Mouse (Mus musculus) cerebellum, postnatal 14 days (tissue): Measurements from ENCODE around the gene Luzp2.
A peak's percentile ranks its signal among the peaks of the same experiment; 100 is the strongest.

Experiments used
- DNase-seq, 2 experiments: peaks; one replicate each; pipeline ENCODE4 v3.0.0; 2021; ENCODE audit warnings: mixed read lengths in 2 of 2

The Luzp2 gene

DNA sequence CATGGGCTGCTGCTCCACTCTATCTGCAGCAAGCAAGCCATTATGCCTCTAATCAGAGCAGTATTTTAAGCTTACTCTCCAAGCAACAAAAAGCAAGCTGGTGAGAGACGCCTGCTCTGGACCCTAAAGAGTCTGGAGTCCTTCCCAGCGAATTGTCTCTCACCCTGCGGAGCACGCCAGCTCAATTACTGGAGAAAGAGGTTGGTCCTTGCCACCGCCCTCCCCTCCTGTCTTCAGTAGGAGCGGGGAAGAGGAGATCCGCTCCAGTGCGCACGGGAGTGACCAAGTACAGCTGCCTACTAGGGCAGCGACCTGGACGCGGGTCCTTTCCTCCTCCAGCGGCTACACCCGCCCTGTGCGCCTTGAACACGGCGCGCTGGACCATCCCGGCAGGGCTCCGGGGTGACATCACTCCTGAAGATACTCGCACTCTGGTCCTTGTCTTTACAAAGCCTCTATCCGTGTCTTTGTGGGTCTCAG, at the start of gene Luzp2:
TSS of gene Luzp2 (plus strand) at position 127 of the 480 bp plus-strand sequence.
- DNase-seq = peak; percentile 59

DNA sequence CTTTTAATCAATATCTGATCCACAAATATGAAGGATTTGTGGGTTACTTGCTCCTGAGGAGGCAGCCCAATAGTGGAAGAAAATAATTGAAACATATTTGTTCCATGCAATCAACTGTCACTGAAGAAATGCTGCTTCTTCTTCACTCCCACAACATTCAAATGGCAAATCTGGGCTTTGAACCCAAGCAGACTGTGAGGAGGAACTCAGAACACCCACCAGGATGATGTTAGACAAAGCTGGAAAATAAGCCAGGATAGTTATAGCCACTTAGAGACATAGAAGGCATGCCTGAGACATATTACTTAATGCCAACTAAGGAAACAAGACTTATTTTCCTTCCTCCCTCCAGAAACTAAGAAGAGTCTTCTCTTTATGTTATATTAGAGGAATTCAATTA, 47.8 kb upstream of the Luzp2 start:
- no peak for DNase-seq

DNA sequence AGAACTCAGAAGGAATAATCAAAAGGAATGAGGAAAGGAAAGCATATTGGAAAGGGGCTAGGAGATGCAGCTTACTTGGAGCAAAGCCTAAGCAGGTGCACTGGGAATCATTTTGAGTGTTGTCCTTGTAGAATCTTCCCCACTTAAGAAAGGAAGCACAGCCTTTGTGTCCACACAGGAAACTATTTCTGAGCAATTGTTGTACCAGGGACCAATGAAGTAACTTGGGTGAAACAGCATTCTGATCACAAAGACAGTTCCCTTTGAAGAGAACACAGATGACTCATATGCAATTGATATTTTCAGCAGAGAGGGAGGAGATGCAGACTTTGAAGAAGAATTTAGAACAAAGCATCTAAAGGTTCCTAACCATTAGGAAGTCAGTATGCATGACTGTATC, 16.7 kb upstream of the Luzp2 start:
- DNase-seq = no peak

DNA sequence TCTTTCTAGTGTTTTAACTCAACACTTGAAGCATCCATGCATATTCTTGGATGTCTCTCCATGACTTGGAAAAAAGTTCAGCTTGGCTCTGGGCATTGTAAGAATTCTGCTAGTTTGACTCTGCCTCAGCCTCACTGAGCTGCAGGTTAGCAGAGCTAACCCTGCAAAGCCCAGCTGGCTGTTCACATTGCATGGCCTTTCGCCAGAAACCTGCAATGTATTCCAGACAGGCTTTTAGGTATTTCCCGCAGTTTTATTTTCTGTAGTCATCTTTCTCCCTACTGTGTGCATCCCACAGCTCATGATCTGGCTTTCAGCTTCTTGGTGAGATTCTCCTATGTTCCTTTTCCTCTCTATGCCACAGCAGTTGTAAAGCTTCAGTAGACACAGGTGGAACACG, 6.5 kb upstream of the Luzp2 start:
- peak; percentile 30 to 41 for DNase-seq

DNA sequence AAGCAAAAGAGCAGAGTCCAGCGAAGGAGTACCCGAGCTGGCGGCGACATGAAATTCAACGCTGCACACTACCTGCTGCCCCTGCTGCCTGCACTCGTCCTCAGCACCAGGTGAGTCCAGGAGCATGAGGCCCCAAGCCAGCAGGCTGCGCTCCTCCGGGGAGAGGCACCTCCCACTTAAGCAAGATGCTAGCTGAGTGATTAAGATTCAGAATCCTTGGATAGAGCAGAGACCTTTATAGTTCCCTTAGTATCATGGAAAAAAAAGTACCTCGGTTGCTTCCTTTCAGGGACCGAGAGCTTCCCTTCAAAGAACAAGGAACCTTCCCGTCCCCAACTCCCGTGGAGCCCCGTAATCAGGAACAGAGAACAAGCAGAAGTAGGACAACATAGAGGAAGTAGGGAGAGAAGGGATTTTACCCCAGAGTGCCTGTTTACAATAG, 634 bp downstream of the Luzp2 start:
- DNase-seq = peak in 1 of 2 experiments; percentile 51

DNA sequence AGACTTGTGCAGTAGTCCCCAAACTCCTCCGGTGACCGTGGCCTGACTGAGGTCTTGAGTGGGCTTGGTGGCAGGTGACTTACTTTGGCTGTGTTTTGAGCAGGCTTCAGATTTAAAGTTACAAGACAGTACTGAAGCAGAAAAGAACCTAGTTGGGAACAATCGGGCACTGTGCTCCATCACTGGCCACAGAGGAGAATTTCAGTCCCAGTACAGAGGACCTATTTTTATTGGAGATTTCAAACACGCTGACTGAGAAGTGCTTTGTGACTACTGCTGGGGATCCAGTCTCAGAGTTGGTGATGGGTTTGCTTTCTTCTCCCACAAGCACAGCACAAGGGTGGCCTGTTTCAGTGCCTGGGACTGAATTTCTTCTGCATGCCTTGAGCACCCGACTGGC, 1.1 kb downstream of the Luzp2 start:
- DNase-seq = peak; percentile 11 to 27

DNA sequence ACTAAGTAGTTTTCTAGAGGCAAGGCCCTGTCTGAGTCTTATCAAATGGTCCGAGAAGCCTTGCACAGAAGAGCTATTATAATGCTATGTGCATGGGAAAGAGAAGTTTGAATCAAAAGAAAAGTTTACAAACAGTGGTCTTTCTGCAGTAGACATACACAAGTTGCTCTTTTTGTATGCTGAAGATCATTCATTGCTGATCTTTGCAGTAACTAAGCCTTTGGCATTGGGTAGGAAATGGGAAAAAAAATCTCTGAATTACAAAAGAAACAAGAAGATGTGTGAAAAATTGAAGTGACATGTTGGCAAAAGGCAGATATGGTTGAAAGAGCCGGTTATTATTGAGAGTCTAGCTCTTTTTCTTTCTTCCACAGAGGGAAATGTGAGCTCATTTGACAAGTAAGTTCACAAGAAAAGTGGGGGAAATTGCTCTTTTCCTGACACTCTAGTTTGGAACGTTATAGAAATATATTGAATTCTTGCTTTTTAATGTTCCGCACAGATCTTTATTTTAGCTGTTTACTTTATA, 7.6 kb downstream of the Luzp2 start:
- no peak for DNase-seq

DNA sequence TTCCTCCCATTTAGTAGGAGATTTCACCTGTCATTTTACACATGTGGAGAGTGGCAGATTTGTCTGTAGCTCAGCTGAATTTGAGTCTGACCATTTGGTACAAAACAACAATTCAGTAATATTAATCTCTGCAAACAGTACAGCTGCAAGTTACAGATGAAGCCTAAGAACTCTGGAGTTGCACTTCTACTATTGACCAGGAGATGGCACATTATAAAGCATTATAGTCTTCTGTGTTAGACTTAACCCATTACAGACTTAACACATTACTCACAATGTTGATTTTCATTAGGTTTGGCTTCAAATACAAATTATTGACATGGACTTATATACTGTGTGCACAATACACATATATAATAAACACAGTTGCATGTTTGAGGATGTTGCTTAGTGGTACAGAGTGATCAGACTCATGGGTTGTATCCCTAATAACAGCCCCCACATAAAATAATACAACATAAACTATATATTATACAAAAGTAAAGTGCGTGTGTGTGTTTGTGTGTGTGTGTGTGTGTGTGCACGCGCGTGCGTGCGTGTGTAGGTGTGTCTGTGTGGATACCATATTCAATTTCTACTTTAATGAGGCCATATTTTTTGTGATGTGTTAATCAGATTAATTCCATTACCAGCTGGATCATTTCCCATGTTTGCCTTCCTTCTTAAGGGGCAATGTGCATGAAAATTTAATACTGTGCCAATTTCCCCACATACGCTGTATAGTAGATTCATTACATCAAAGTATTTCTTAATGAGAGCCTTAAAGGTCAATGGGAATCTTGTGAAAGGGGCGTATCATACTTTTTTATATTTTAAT, 10.8 kb downstream of the Luzp2 start:
- DNase-seq = peak; percentile 10 to 39

DNA sequence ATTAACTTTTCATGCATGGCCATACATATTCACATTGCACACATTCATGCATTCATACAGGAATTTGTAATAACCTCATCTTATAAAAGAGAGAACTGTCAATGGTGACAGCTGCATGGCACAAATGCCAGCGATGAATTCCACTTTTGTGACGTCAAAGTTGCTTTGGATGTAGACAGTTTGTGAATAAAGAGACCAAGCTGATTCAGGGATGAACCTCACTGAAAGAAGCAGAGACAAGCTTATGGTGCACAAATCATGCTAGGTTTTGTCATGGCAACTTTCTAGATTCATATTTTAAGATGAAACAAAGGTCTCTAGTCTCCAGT, 11.4 kb downstream of the Luzp2 start:
- DNase-seq = no peak

DNA sequence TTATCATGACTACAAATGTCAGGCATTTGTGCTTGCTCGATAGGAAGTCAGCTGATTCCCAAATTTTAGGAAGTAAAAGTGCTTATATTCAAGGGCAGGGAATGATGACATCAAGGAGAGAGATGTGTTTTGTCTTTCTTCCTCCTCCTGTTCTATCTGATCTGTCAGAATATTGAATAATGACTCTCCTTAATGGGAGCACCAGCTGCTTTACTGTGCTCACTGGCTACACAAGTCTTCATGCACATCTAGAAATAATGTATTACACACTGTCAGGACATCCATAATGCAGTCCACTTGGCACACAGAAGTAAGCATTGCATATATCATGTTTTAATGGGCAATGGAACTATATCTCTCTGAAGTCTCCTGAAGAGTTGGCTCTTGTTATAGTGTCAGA, 17.6 kb downstream of the Luzp2 start:
- DNase-seq = no peak

DNA sequence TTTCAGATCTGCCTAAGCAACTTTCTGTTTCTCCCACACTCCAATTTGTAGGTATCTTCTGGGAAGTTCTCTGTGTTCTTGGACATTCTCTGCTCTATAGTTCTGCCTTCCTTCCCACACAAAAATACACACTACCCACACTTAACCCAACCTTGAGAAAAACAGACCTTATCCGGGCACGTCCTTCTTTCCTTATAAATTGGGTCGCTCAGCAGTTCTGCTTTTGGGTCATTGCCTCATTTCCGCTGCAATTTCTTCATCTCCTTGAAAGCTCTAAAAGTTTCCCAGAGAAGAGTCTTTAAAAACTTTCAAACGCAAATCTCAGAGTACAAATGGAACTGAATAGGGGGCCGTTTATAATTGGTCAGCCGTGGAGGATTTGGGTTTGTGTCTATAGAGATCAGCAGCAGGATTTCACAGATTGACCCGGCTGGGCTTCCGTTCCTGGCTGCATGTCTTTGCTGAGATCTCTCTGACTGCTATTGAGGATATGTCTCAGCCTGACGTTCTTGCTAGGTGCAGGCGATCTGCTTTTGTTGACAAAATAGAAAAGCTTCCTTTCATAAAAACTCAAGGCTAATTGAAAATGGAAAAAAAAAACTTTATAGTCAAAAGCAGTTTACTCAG, 26.0 kb downstream of the Luzp2 start:
- peak in 1 of 2 experiments; percentile 12 for DNase-seq

DNA sequence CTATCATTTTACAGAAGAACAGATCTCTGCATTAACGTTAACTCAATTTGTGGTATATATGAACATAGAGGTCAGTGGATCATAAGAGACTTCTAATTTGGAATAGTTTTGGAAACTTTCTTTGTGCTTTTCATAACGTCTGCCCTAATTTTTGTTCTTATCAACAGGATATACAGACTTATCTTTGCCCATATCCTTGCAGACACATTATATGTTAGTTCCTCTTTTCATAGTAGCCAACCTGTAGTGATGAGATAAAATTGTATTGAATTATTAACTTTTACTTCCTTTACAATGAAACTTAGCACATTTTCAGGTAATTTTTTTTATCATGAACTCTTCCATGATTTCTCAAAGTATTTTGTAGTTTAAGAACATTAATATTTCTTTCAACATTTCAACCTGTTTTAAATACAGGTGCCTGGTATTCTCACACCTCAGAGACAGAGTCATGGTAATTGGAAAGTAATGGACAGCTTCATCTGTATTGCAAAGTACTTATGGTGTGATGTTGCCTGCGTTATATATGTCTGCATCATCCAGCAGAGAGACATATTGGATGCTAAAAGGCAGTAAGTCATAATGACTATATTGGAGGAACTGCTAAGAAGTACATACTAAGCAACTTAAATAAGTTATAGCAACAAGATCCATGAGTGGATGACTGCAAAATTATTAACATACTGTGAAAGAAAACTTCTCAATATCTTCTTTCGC, 43.8 kb downstream of the Luzp2 start:
- no peak for DNase-seq

DNA sequence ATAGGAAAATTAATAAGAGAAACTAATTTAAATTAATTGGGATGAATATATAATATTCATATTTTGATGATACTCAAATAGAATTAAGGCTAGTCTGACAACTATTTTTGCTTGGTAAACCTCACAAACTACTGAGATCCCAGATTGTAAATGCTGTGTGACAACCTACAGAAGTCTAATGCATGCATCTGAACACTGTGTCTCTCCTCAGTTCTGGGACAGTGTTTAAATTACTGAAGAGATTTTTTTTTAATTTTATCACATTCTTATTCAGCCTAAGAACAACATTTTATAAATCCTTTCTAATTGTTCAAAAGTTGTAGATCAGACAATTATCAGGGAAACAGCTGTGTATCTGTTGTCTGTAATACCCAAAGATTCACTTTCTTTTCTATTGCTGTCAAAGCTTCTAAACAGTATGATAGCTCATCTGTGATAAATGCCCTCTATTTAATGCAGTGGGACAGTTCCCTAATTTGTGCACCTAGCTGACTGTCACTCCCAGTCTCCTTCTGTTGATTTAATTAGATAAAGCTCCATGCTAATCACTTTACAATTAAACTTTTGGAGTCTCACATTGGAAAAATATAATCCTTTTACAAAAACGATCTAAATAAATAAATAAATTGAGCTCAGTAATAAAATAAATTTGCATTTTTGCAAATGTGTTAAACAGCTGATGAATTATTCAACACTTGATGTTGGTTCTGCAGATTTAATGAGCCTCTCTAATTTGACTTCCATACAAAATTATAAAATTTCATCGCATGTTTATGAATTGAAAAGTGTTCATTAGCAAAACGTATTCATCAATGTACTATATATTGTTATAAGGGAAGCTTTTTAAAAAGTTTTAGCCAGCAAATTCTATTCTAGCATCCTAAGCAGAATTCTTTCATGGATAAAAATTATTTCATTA, 58.7 kb downstream of the Luzp2 start:
- DNase-seq = no peak

DNA sequence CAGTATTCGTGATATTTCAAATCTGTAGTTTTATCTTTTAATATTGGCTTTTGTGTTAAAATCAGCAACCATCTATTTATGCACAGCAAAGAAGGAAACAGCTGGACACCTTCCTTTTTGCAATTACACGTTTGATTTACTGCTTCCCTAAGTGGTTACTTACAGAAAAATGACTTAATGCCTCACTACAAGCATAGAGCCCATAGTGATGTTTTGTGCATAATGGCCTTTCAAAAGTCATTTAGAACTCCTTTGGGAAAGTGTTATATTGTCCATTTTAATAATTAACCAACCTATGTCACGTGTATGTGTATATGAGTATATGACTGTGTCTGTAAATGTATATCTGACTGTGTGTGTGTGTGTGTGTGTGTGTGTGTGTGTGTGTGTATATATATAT, 63.3 kb downstream of the Luzp2 start:
- DNase-seq = no peak

DNA sequence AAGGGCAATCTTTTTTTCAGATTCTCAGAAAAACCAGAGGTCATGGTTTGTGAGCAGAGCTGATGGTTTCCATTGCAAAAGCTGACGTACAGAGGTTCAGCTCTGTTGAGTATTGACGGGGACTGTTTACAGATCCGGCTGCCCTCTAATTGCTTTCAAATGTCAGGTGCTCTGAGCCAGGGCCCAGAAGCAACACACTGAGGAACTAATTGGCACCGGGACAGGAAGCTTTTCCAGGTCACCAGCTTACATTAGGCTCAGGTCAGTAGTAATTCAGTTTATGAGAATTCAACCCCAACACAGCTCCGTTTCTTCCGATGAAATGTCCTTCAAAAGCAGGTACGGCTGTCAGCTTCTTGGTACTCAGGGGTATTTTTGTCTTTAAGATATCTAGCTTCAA, 74.7 kb downstream of the Luzp2 start:
- DNase-seq = peak; percentile 49 to 50

DNA sequence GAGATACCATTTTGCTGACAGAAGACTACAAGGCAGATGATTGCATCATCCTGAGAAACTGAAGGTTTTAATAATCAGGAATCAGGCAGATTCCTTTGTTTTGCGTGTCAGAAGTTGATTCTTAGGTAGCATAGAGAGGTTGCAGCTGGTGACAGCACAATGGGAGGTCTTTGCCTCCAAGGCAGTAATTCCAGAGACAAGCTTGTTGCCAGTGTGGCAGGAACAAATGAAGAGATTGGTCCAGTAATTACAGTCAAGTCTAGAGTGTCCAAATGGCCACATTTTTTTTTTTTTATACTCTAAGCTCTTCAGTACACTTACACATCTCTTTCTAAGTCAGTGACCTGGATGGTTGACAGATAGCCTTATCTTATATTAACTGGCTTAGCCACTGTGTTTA, 78.7 kb downstream of the Luzp2 start:
- no peak for DNase-seq

DNA sequence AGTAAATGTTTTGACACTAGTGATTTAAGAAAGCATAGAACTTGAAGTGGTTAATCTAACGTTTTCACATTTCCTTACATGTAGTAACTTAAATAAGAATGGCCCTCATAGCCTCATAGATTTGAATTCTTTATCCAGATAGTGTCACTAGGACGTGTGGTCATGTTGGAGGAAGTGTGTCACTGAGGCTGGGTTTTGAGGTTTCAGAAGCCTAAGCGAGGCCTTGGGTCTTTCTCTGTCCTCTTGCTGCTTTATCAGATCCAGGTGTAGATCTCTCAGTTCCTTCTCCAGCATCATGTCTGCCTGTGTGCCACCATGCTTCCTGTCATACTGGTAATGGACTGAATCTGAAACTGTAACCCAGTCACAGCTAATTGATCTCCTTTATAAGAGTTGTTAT, 86.7 kb downstream of the Luzp2 start:
- DNase-seq = no peak

DNA sequence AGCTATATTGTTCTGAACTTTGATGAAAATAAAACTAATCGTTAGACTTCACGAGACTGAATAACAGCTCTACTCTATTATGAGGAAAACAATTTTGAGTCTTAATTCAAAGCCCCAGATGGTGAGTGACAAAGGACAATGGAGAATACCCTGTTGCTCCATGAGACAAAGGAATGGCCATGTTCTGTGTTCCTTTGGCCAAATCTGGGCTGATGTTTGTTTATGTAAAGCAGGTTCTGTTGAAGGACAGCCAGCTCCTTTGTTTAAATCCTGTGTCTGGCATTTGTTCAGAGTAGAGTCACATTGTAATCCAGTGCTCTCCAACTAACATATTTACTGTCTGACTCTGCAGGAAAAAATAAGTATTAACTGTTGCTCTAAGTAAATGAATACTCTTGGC, 121.5 kb downstream of the Luzp2 start:
- DNase-seq = no peak

DNA sequence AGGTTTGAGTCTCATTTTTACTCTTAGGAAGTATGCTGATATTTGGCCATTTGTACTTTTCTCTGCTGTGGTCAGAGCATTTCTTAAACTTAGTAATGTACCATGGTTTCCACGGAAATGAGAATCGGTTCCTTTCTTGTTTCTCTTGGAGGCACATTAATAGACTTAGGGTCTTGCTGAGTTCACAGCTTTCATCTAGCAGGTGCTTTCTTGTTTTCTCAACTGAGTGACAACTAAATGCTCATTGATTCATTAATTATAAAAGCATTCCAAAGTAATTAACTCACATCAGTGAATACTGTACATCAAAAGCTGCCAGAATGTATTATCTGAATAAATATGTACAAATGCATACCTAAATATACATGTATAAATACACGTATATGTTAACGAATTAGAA, 127.4 kb downstream of the Luzp2 start:
- no peak for DNase-seq

DNA sequence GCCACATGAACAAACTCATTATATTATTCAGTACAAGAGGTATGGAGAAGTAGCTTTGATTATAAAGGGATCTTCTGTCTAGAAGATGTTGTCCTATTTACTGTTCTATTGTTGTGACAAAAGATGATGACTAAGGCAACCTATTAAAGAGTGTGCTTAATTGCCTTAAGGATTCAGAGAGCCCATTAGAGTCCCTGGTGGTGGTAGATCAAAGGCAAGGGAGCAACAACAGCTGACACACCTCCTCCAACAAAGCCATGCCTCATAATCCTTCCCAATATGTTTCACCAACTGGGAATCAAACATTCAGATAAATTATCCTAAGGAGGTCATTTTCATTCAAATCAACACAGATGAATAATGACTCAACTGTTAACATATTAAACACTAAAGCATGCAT, 142.1 kb downstream of the Luzp2 start:
- DNase-seq = no peak

DNA sequence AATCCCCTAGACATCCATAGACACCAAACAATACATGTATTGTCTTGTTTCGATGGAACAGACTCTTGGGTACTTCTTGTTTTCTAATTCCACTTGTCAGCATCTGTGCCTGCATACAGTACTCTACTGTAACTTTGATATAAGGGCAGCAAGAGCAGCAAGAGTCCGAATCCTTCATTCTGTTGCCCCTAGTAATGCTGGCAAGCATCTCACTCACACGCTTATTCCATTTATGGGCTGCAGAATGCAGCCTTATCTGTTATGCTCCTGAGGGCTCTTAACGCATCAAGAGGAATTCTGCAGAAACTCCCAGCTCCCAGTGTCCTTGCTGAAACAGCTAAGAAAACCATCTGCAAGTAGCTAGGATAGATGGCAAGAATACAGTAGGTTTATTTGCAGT, 145.3 kb downstream of the Luzp2 start:
- no peak for DNase-seq

DNA sequence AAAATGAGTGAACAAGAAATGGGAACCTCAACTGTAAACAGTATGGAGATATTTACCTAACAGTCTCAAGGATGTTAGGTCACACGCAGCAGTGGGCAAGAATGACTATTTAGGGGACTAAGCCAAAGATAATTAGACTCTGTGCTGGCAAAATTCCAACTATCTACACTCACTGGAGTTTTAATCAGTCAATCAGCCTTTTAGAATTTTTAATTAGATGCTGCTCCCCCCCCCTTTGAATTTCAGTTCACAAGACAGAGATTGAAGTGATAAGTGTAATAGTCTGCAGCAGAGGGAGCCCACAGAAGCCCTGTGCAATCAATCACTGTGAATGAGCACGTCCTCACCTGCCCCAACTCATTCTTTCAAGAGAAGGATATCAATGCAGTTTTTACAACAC, 165.1 kb downstream of the Luzp2 start:
- no peak for DNase-seq
